Mouse (Mus musculus) lung, postnatal 0 days (tissue): Measurements from ENCODE around the gene Traf3. TPM values are rescaled to one million over a fixed set of nuclear protein-coding genes. Genes with fewer than 3 reads are reported as not detected.

ENCODE experiments used
- ATAC-seq: fragments of 200-750 bp; cut with Nextera tagmentation; 2 replicates; pipeline ENCODE4 v1.8.0; 2017; ENCODE audit warnings: moderate library complexity
- DNase-seq: peaks from one replicate; pipeline ENCODE4 v3.0.0-alpha.2; 2016; ENCODE audit warnings: low spot score
- H3K27ac ChIP-seq: fragments of 300-500 bp; sonication (generic); 2 replicates; pipeline ENCODE4 v1.5.1; 2014; ENCODE audit warnings: antibody characterized with exemption, mild to moderate bottlenecking, low read length, mixed read lengths
- H3K27me3 ChIP-seq: fragments of 300-500 bp; sonication (generic); replicated peaks from 2 replicates; pipeline ENCODE4 v1.6.1; 2014; ENCODE audit warnings: low read length, mixed read lengths; ENCODE audit not compliant: insufficient read depth
- H3K36me3 ChIP-seq: fragments of 300-500 bp; sonication (generic); 2 replicates; pipeline ENCODE4 v1.6.1; 2014; ENCODE audit warnings: low read length, mixed read lengths; ENCODE audit not compliant: insufficient read depth
- H3K4me1 ChIP-seq: fragments of 300-500 bp; sonication (generic); 2 replicates; pipeline ENCODE4 v1.6.1; 2014; ENCODE audit warnings: antibody characterized with exemption, low read depth, low read length, mixed read lengths; ENCODE audit not compliant: insufficient read depth
- H3K4me2 ChIP-seq: fragments of 300-500 bp; sonication (generic); replicated peaks from 2 replicates; pipeline ENCODE4 v1.6.1; 2014; ENCODE audit warnings: low read depth, mild to moderate bottlenecking, low read length, moderate library complexity, mixed read lengths
- H3K4me3 ChIP-seq: fragments of 300-500 bp; sonication (generic); 2 replicates; pipeline ENCODE4 v1.5.1; 2014; ENCODE audit warnings: low read depth, low read length
- H3K9ac ChIP-seq: fragments of 300-500 bp; sonication (generic); replicated peaks from 2 replicates; pipeline ENCODE4 v1.6.1; 2014; ENCODE audit warnings: low read depth, mild to moderate bottlenecking
- H3K9me3 ChIP-seq: fragments of 300-500 bp; sonication (generic); 2 replicates; pipeline ENCODE4 v1.6.1; 2016; ENCODE audit warnings: low read length, mixed read lengths
- CTCF ChIP-seq: IDR thresholded peaks from 2 replicates; pipeline ENCODE4 v1.5.1; 2016; ENCODE audit warnings: antibody characterized with exemption, mild to moderate bottlenecking
- EP300 ChIP-seq: IDR thresholded peaks from 2 replicates; pipeline ENCODE4 v1.6.1; 2016; ENCODE audit warnings: antibody characterized with exemption, mild to moderate bottlenecking, control low read depth
- WGBS: fragments of 180-500 bp; shearing (Covaris S2); extraction: QIAGEN DNeasy Blood & Tissue Kit; methylation state at CpG from one replicate; pipeline ENCODE4 v1.1.7; 2014; 5-methylcytosine and 5-hydroxymethylcytosine counted together
- polyA plus RNA-seq: library from polyadenylated mRNA; unstranded; fragments of >200 nt; fragmentation: Nextera tagmentation; extraction: Ambion mirVana; gene quantifications from 2 replicates; pipeline ENCODE4 v1.2.1, GENCODE M21; 2015

Gene Traf3
- polyA plus RNA-seq, 1 experiment from 2014 or later = 3.1 TPM

DNA sequence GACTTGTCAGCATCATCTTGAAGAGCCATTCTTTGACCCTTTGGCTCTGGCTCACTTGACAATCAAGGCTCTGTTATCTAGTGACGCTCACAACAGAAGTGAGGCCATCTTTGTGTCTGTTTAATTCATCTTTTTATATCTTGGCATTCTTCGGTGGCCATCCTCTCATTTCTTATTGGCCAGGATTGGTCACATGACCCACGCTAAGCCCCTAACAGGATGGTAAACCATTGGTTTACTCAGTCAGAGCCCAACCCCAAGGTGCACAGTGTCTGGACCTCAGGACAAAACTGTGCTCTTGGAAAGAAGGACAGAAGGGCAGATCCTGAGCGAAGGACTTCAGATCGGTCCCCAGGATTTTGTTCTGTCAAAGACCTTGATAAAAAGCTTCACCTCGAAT is 13.6 kb upstream of the Traf3 start:
- ATAC-seq = no peak
- no peak overlapping the region for H3K9ac ChIP-seq
- no peaks in the 10 kb centered on the region; the same call in 1 of the 2 replicates for H3K4me1 ChIP-seq
- H3K4me2 ChIP-seq = no peak overlapping the region
- H3K36me3 ChIP-seq = no peaks in the 10 kb centered on the region
- no peaks in the 10 kb centered on the region for H3K9me3 ChIP-seq
- no peak overlapping the region for H3K27ac ChIP-seq
- no peak for TF ChIP-seq CTCF
- no peak for TF ChIP-seq EP300
- no peaks in the 10 kb centered on the region for H3K27me3 ChIP-seq
- no peak for DNase-seq
- 86% methylated on average over 6 of the region's 6 CpGs for WGBS
- H3K4me3 ChIP-seq = no peak overlapping the region

DNA sequence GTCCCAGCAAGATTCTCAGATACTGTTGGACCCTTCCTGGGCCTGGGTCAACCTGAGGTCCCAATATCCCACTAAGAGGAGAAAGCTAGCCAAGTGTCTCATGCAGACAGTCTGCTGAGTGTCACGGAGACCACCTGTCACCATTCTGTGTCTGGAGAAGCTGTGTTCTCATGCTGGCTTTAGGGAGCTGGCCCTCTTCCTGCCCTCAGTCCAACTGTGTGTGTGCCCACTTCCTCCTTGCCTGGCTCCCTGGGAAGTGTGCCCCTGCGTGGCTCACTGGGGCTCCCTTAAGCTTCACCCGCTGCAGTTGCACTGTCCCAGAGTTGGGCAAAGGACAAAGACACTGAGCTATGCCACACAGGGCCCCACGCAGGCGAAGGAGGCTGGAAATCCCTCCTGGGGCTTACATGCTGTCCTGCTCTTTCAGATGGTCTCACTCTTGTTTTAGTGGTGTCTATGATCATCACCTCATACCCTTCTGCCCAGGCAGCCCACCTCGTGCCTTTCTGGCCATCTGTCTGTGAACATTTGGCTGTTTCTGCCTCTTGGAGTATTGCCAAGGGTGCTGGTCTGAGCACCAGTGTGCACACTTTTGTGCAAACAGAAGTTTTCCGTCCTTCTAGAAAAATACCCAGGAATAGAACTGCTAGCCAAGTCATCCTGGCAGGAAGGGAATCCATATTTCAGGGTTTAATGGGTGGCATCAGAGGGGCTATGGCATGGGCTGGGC is 13.0 kb upstream of the Traf3 start:
- no peak for TF ChIP-seq CTCF
- no peak for TF ChIP-seq EP300
- 57% methylated on average over 7 of the region's 7 CpGs for WGBS
- ATAC-seq = no peak

DNA sequence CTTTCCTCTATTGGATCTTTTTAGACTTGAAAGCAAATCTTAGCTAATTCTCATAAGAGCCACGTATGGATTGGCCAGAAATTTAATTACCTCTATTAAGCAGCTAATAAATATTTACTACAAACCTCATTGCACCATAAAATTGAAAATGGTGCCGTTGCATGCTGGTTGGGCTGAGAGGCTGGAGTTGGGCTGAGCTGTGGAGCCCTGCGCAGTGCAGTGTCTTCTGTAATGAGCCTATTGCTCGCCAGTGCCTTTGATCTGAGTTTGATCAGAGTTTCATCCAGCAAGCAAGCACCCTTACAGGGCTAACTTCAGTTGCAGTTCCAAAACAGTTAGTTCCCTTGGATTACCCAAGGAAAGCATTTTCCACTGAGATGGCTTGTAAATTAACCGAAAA is 12.2 kb upstream of the Traf3 start:
- ATAC-seq (no peak), DNase-seq (no peak)
- H3K9ac ChIP-seq = no peak overlapping the region
- WGBS = 65% methylated on average over 5 of the region's 5 CpGs
- H3K4me1 ChIP-seq = no peaks in the 10 kb centered on the region; the same call in 1 of the 2 replicates
- H3K4me2 ChIP-seq = no peak overlapping the region
- no peaks in the 10 kb centered on the region for H3K9me3 ChIP-seq
- no peaks in the 10 kb centered on the region for H3K36me3 ChIP-seq
- H3K27ac ChIP-seq = no peak overlapping the region
- no peak overlapping the region for H3K4me3 ChIP-seq
- H3K27me3 ChIP-seq = no peaks in the 10 kb centered on the region
- TF ChIP-seq CTCF (no peak), EP300 (no peak)

More for the DNA sequence above, 13.0 kb upstream of the Traf3 start:
- Histone ChIP-seq H3K4me1 (no peaks in the 10 kb centered on the region; the same call in 1 of the 2 replicates), H3K36me3 (no peaks in the 10 kb centered on the region), H3K27ac (no peak overlapping the region), H3K9me3 (no peaks in the 10 kb centered on the region), H3K27me3 (no peaks in the 10 kb centered on the region), H3K4me3 (no peak overlapping the region), H3K9ac (no peak overlapping the region), H3K4me2 (no peak overlapping the region)
- peak; percentile 12 for DNase-seq

DNA sequence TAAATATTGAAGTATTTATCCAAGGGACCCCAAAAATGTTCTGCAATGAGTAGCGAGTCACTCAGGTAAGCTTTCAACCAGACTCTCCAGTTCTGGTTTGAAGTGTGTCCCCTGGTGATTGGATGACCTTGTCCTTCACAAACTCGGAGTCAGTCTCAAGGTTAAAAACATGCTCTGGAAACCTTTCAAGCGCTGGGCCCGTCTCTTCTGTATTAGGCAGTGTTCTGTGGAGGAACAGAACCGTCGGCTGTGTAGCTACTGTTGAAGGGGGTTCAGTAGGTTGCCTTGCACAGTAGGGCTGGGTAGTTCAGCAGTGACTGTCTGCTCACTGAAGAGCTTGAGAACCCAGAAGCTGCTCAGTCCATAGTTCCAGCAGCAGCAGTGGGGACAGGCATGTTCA is 11.5 kb upstream of the Traf3 start:
- DNase-seq (no peak), ATAC-seq (no peak)
- Histone ChIP-seq H3K27ac (no peak overlapping the region), H3K36me3 (no peaks in the 10 kb centered on the region), H3K4me1 (no peaks in the 10 kb centered on the region), H3K4me3 (no peak overlapping the region), H3K9ac (no peak overlapping the region), H3K4me2 (no peak overlapping the region), H3K27me3 (no peaks in the 10 kb centered on the region), H3K9me3 (no peaks in the 10 kb centered on the region)
- whole genome bisulfite sequencing = 86% methylated on average over 6 of the region's 6 CpGs
- no peak for TF ChIP-seq EP300
- TF ChIP-seq CTCF = no peak

DNA sequence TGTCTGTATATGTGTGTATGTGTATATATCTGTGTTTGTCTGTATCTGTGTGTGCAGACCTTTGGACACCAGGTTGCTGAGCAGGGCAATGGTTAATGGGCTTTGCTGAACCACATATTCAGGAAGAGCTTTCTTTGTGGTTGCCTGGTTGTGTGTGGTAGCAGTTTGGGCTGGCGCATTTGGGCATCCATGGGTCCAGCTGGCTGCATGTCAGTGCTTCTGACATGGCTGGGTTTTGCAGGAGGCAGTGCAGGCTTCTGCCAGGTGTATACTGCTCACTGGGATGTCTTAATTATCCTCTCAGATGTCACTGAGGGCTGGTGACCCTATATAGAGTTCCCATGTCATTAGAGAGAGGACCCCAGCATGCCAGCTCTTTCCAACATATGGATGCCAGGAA is 10.4 kb upstream of the Traf3 start:
- H3K9me3 ChIP-seq = no peaks in the 10 kb centered on the region
- H3K9ac ChIP-seq = no peak overlapping the region
- 100% methylated on average over 1 of the region's 1 CpGs for WGBS
- H3K36me3 ChIP-seq = no peaks in the 10 kb centered on the region
- H3K27me3 ChIP-seq = no peaks in the 10 kb centered on the region
- H3K4me2 ChIP-seq = no peak overlapping the region
- H3K27ac ChIP-seq = no peak overlapping the region
- H3K4me1 ChIP-seq = no peaks in the 10 kb centered on the region
- TF ChIP-seq CTCF = no peak
- no peak for TF ChIP-seq EP300
- no peak for ATAC-seq
- H3K4me3 ChIP-seq = no peak overlapping the region
- DNase-seq = no peak

DNA sequence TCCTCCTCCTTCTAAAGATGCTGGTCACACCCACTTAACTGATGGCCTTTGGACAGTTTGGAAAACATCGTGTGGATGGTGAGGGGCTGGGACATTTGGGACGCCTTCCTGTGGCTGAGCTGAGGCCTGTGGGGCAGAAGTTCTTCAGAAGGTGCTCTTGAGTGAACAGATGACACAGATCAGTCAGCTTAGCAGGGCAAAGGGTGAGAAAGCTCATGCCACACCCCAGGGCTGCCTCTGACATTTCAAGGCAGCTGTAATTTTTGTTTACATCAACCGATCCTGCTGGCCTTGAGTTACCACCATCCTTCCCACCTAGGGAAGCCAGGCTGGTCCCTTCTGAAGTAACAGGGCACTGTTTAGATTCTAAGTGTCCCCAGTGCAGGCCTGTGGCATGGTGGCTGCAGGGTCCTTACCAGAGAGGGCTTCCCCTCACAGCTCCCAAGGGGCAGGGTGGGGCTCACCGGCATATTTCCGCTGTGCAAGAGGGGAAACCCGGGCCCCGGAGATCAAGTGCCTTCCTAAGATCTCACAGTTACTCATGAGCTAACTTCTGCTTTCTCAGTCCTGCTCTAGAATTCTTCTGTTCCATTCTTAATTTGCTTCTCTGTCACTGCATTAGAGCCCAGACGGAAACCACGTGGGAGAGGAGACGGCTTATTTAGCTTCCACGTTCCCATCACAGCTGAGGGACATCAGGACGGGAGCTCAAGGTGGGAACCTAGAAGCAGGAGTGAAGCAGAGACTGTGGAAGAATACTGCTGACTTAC is 6.3 kb upstream of the Traf3 start:
- ATAC-seq = no peak
- peak; percentile 29 for DNase-seq
- H3K27ac ChIP-seq = no peak overlapping the region
- peaks cover 5% of the 10 kb centered on the region; the same call in 1 of the 2 replicates for H3K4me1 ChIP-seq
- no peak overlapping the region for H3K4me2 ChIP-seq
- H3K27me3 ChIP-seq = no peaks in the 10 kb centered on the region
- no peak overlapping the region for H3K4me3 ChIP-seq
- H3K36me3 ChIP-seq = no peaks in the 10 kb centered on the region
- TF ChIP-seq CTCF = no peak
- TF ChIP-seq EP300 = no peak
- H3K9ac ChIP-seq = no peak overlapping the region
- no peaks in the 10 kb centered on the region for H3K9me3 ChIP-seq
- 30% methylated on average over 12 of the region's 12 CpGs for WGBS
